Mouse (Mus musculus) heart, postnatal 4 days (tissue): ENCODE measurements around the gene 4930544G11Rik. TPM values are rescaled to one million over a fixed set of nuclear protein-coding genes. Genes with fewer than 3 reads are reported as not detected.

ENCODE experiments used
- DNase-seq: peaks from one replicate; pipeline ENCODE4 v3.0.0; 2021
- total RNA-seq, 2 experiments: library from RNA; stranded (reverse); gene quantifications; 2 replicates each; pipeline ENCODE4 v1.2.3; 2021

The 4930544G11Rik gene
- total RNA-seq, result not detected

- no peak for DNase-seq
These were observed at the start of gene 4930544G11Rik for GRCm38 (mm10) chr6:65952309-65952708. Gene 4930544G11Rik (plus strand): TSS chr6:65952609.

GRCm38 (mm10) chr6:65906657-65907182, 45.7 kb upstream of the 4930544G11Rik start:
- no peak for DNase-seq

- DNase-seq, result no peak
These were observed 37.0 kb upstream of the 4930544G11Rik start for GRCm38 (mm10) chr6:65915421-65915820.

GRCm38 (mm10) chr6:65921703-65922102, 30.7 kb upstream of the 4930544G11Rik start:
- no peak for DNase-seq

GRCm38 (mm10) chr6:65923501-65924084, 28.8 kb upstream of the 4930544G11Rik start:
- DNase-seq, result no peak

GRCm38 (mm10) chr6:65925737-65926333, 26.6 kb upstream of the 4930544G11Rik start:
- no peak for DNase-seq

- DNase-seq, result no peak
These were observed 21.9 kb upstream of the 4930544G11Rik start for GRCm38 (mm10) chr6:65930523-65930922.

GRCm38 (mm10) chr6:65932776-65933175, 19.6 kb upstream of the 4930544G11Rik start:
- DNase-seq, result no peak

- DNase-seq, result no peak
These were observed 19.2 kb upstream of the 4930544G11Rik start for GRCm38 (mm10) chr6:65933177-65933576.

- no peak for DNase-seq
These were observed 16.7 kb upstream of the 4930544G11Rik start for GRCm38 (mm10) chr6:65935566-65936281.

- DNase-seq, result no peak
These were observed 1.9 kb upstream of the 4930544G11Rik start for GRCm38 (mm10) chr6:65950492-65950891.

- no peak for DNase-seq
These were observed 17.1 kb downstream of the 4930544G11Rik start for GRCm38 (mm10) chr6:65969386-65970111.

GRCm38 (mm10) chr6:65970410-65970809, 18.0 kb downstream of the 4930544G11Rik start:
- no peak for DNase-seq

- DNase-seq, result no peak
These were observed 39.7 kb downstream of the 4930544G11Rik start for GRCm38 (mm10) chr6:65992081-65992480.

- DNase-seq, result no peak
These were observed 45.9 kb downstream of the 4930544G11Rik start for GRCm38 (mm10) chr6:65998343-65998742.

Other genes with a start within 250 kb of the 4930544G11Rik start
- gene Prdm5, start 173.6 kb upstream of the 4930544G11Rik start, total RNA-seq, result 10 to 100 TPM; 13.4 to 13.8 TPM